Mouse (Mus musculus) embryonic facial prominence, embryonic 14.5 days (tissue): ENCODE results near the gene Baiap2l1. TPM values are rescaled to one million over a fixed set of nuclear protein-coding genes. Genes with fewer than 3 reads are reported as not detected.
A peak's percentile ranks its signal among the peaks of the same experiment; 100 is the strongest.

Experiments
- ATAC-seq: fragments of 200-750 bp; cut with Nextera tagmentation; 2 replicates; pipeline ENCODE4 v1.8.0; 2017; ENCODE audit warnings: low read depth, moderate number of reproducible peaks, moderate TSS enrichment
- DNase-seq: peaks from one replicate; pipeline ENCODE4 v3.0.0-alpha.2; 2015; ENCODE audit warnings: low spot score
- H3K27ac ChIP-seq: fragments of 300-500 bp; sonication (generic); replicated peaks from 2 replicates; pipeline ENCODE4 v1.5.1; 2014; ENCODE audit warnings: low read depth, mild to moderate bottlenecking, low read length, moderate library complexity
- H3K27me3 ChIP-seq: fragments of 300-500 bp; sonication (generic); replicated peaks from 2 replicates; pipeline ENCODE4 v1.6.1; 2014; ENCODE audit warnings: low read length; ENCODE audit not compliant: control insufficient read depth, insufficient read depth
- H3K36me3 ChIP-seq: fragments of 300-500 bp; sonication (generic); 2 replicates; pipeline ENCODE4 v1.6.1; 2014; ENCODE audit warnings: low read length, mixed read lengths; ENCODE audit not compliant: control insufficient read depth, insufficient read depth
- H3K4me1 ChIP-seq: fragments of 300-500 bp; sonication (generic); 2 replicates; pipeline ENCODE4 v1.6.1; 2014; ENCODE audit warnings: antibody characterized with exemption, low read length; ENCODE audit not compliant: control insufficient read depth, insufficient read depth
- H3K4me2 ChIP-seq: fragments of 300-500 bp; sonication (generic); 2 replicates; pipeline ENCODE4 v1.6.1; 2014; ENCODE audit warnings: low read depth, mild to moderate bottlenecking, low read length, moderate library complexity, mixed read lengths
- H3K4me3 ChIP-seq: fragments of 300-500 bp; sonication (generic); 2 replicates; pipeline ENCODE4 v1.5.1; 2014; ENCODE audit warnings: low read depth, mild to moderate bottlenecking, low read length
- H3K9ac ChIP-seq: fragments of 300-500 bp; sonication (generic); 2 replicates; pipeline ENCODE4 v1.6.1; 2014; ENCODE audit warnings: low read depth, mild to moderate bottlenecking, low read length, moderate library complexity, mixed read lengths
- H3K9me3 ChIP-seq: fragments of 300-500 bp; sonication (generic); 2 replicates; pipeline ENCODE4 v1.6.1; 2016; ENCODE audit warnings: low read length; ENCODE audit not compliant: control insufficient read depth
- WGBS: fragments of 180-500 bp; shearing (Covaris S2); extraction: QIAGEN DNeasy Blood & Tissue Kit; methylation state at CpG from one replicate; pipeline ENCODE4 v1.1.7; 2014; 5-methylcytosine and 5-hydroxymethylcytosine counted together
- polyA plus RNA-seq: library from polyadenylated mRNA; unstranded; fragments of >200 nt; fragmentation: Nextera tagmentation; extraction: Ambion mirVana; gene quantifications from 2 replicates; pipeline ENCODE4 v1.2.1, GENCODE M21; 2014

The Baiap2l1 gene
- polyA plus RNA-seq, 1 experiment from 2014 or later = 10.8 TPM

DNA sequence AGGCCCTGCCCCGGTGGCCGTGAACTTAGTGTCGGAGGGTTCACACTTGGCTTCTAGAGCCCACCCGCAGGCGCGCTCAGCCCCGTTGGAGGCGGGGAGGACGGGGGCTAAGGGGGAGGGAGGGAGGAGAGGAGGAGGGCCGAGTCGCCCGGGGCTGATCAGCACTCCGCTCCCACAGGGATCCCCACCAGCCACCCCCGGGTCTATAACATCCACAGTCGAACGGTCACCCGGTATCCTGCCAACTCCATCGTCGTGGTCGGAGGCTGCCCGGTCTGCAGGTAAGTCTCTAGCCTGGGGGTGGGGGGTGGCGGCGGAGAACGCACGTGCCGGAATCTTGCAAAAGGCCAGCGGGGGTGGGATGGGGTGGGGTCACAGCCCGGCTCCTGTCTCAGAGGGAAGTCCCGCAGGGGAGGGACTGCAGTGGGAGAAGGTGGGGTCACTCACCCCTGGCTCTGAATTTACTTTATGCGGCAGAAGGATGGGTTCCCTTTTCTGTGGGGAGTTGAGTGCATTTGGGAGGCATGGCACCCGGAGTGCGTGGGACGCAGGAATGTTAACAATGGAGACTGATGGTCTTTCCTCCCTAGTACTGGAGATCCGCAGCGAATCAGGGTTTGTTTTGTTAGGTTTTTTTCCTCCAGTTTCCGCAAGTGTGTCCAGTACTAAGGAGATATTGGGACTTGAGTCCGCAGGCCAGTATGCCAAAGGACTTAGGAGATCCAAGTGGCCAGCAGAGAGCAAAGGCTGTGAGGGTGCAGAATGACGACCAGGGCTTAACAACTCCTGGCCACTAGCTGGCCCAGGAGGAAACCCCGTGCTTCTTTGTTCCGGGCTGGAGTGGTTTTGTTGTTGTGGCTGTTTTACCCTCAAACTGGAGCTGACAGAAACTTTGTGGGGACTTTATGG lies 102.0 kb downstream of the Baiap2l1 start:
- WGBS = under 1% methylated on average over 24 of the region's 40 CpGs
- H3K27ac ChIP-seq = peak overlapping the region; percentile 86
- H3K4me1 ChIP-seq = peaks cover 38% of the 10 kb centered on the region
- H3K27me3 ChIP-seq = no peaks in the 10 kb centered on the region
- no peaks in the 10 kb centered on the region for H3K9me3 ChIP-seq
- H3K9ac ChIP-seq = peak overlapping the region; percentile 93
- H3K4me2 ChIP-seq = peak overlapping the region; percentile 64
- peak overlapping the region; percentile 82 for H3K4me3 ChIP-seq
- H3K36me3 ChIP-seq = peaks cover 21% of the 10 kb centered on the region; the same call in 1 of the 2 replicates
- ATAC-seq (peak; percentile 48), DNase-seq (peak; percentile 59)

- ATAC-seq (peak; percentile 85), DNase-seq (peak; percentile 96)
- Histone ChIP-seq H3K4me3 (peak overlapping the region; percentile 82), H3K27ac (peak overlapping the region; percentile 86), H3K9me3 (0 out of 2 replicates have a peak, but pooled peaks cover 3% of the 10 kb centered on the region), H3K4me2 (peak overlapping the region; percentile 64), H3K36me3 (0 out of 2 replicates have a peak, but pooled peaks cover 17% of the 10 kb centered on the region), H3K9ac (peak overlapping the region; percentile 93), H3K27me3 (no peaks in the 10 kb centered on the region), H3K4me1 (peaks cover 38% of the 10 kb centered on the region)
- WGBS = 0% methylated on average over 15 of the region's 84 CpGs
These were observed 102.9 kb downstream of the Baiap2l1 start for GRCm38 (mm10) chr5:144254811-144255631.

DNA sequence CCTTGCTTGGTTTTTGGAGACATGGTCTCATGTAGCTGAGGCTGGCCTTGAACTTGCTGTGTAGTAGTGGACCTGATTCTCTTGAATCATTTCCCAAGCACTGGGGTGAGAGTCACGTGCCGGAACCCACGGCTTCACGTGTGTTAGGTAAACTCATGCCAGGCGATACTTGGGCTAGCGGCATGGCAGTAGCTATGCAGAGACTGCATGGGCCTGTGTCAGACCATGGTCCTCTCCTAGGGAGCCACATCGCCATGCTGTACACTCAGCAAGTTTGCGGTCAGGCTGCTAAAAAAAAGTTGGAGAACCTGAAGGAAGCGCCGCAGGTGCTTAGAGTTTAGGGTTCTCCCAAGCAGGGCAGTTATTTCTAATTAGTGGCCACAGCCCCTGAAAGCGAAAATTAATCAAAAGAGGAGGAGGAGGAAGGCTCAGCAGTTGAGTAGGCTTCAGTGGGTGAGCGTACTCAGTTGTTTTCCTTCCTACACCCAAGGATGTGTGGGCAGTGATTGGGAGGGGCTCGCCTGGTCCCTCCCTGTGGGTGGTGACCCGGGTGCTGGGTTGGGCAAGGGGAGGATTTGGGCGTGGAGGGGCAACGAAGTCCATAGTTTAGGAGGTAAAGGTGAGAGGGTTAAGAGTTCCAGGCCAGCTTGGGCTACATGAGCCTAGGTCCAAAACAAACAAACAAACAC lies 103.6 kb downstream of the Baiap2l1 start:
- 56% methylated on average over 16 of the region's 16 CpGs for WGBS
- H3K9ac ChIP-seq = 0 out of 2 replicates have a peak overlapping the region, but pooled peaks have one; percentile 37
- H3K4me2 ChIP-seq = peak overlapping the region; percentile 64
- no peak for DNase-seq
- peak overlapping the region; percentile 86 for H3K27ac ChIP-seq
- peak overlapping the region; percentile 82 for H3K4me3 ChIP-seq
- 0 out of 2 replicates have a peak, but pooled peaks cover 5% of the 10 kb centered on the region for H3K9me3 ChIP-seq
- peak; percentile 23 for ATAC-seq
- peaks cover 33% of the 10 kb centered on the region for H3K4me1 ChIP-seq
- H3K27me3 ChIP-seq = no peaks in the 10 kb centered on the region
- 0 out of 2 replicates have a peak, but pooled peaks cover 11% of the 10 kb centered on the region for H3K36me3 ChIP-seq

GRCm38 (mm10) chr5:144253212-144253611 lies 104.7 kb downstream of the Baiap2l1 start:
- H3K4me1 ChIP-seq = peaks cover 24% of the 10 kb centered on the region
- H3K9me3 ChIP-seq = 0 out of 2 replicates have a peak, but pooled peaks cover 5% of the 10 kb centered on the region
- H3K4me2 ChIP-seq = no peak overlapping the region
- no peak for DNase-seq
- no peak for ATAC-seq
- no peak overlapping the region for H3K27ac ChIP-seq
- WGBS = 72% methylated on average over 4 of the region's 4 CpGs
- H3K4me3 ChIP-seq = no peak overlapping the region
- no peak overlapping the region for H3K9ac ChIP-seq
- H3K36me3 ChIP-seq = 0 out of 2 replicates have a peak, but pooled peaks cover 1% of the 10 kb centered on the region
- H3K27me3 ChIP-seq = no peaks in the 10 kb centered on the region

DNA sequence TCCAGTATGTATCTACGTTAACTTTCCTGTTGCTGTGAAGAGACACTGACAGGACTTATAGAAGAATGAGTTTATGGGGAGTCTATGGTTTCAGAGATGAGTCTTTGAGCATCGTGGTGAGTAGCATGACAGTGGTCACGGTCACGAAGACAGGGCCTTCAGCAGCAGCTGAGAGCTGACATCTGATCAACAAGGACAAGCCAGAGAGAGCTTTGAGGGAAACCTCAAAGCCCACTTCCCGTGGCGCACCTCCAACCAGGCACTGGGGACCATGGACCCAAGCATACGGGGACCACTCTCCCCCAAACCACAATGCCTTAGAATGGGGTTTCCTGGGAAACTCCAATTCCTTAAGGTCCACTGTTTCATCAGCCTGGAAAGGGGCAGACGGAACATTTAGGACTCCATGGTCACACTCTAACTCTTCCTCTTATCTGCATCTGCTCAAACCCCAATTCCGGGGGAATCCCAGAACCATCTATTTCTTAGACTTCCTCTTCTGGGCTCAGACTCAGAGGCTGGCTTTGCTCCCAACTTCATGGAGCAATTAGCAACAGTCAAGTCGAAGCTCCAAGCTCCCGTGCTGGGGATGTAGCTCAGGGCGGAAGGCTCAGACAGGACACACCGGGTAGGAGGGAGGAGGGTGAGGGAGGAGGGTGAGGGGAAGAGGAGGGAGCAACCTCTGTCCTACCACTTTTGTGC lies 105.9 kb downstream of the Baiap2l1 start:
- H3K4me1 ChIP-seq = peaks cover 22% of the 10 kb centered on the region

DNA sequence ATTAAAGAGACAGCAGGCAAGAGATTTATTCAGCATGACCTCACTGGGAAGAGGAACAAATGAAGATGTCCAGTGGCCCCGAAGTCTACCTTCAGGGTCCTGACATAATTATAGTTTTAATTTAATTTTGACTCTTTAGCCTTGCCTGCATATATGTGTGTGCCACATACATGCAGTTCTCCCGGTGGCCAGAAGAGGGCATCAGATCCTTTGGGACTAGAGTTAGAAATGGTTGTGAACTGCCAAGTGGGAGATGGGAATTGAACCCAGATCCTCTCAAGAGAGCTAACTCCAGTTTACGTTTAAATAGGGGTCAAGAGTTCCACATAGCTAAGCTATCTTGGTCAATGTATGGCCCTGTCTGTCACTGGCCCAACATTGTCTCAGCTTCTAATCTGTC lies 108.0 kb downstream of the Baiap2l1 start:
- DNase-seq = no peak

More for the DNA sequence above, 105.9 kb downstream of the Baiap2l1 start:
- Histone ChIP-seq H3K9me3 (0 out of 2 replicates have a peak, but pooled peaks cover 5% of the 10 kb centered on the region), H3K27me3 (no peaks in the 10 kb centered on the region), H3K4me3 (no peak overlapping the region), H3K9ac (no peak overlapping the region), H3K36me3 (no peaks in the 10 kb centered on the region), H3K4me2 (no peak overlapping the region), H3K27ac (no peak overlapping the region)
- ATAC-seq = no peak
- WGBS = 81% methylated on average over 11 of the region's 13 CpGs
- no peak for DNase-seq

GRCm38 (mm10) chr5:144247906-144248585 lies 109.9 kb downstream of the Baiap2l1 start:
- Histone ChIP-seq H3K4me3 (no peak overlapping the region), H3K27ac (no peak overlapping the region; the same call in 1 of the 2 replicates), H3K9me3 (0 out of 2 replicates have a peak, but pooled peaks cover 5% of the 10 kb centered on the region), H3K4me1 (peaks cover 12% of the 10 kb centered on the region; the same call in 1 of the 2 replicates), H3K4me2 (no peak overlapping the region), H3K27me3 (no peaks in the 10 kb centered on the region), H3K36me3 (no peaks in the 10 kb centered on the region), H3K9ac (no peak overlapping the region)
- ATAC-seq (no peak), DNase-seq (peak; percentile 26)
- 54% methylated on average over 10 of the region's 10 CpGs for WGBS

More for the DNA sequence above, 108.0 kb downstream of the Baiap2l1 start:
- Histone ChIP-seq H3K4me3 (no peak overlapping the region), H3K36me3 (no peaks in the 10 kb centered on the region), H3K27me3 (no peaks in the 10 kb centered on the region), H3K27ac (no peak overlapping the region), H3K9ac (no peak overlapping the region), H3K9me3 (0 out of 2 replicates have a peak, but pooled peaks cover 5% of the 10 kb centered on the region), H3K4me2 (no peak overlapping the region), H3K4me1 (peaks cover 18% of the 10 kb centered on the region; the same call in 1 of the 2 replicates)
- 81% methylated on average over 3 of the region's 3 CpGs for WGBS
- no peak for ATAC-seq
